Mouse (Mus musculus): ENCODE measurements around the gene Tcea2. TPM values are rescaled to one million over a fixed set of nuclear protein-coding genes. Genes with fewer than 3 reads are reported as not detected.

Gene Tcea2
- total RNA-seq, 2 experiments from 2014 or later = 8.6 to 10.7 TPM

- intact Hi-C loops (cut with DNase I) = loop anchor here (10.0 kb wide), 1 partner anchor 277 kb away; no protein-coding TSS in a partner anchor
- no peak for DNase-seq
Measured at GRCm38 (mm10) chr2:181671984-181672383, 8.1 kb upstream of the Tcea2 start.

- no peak for DNase-seq
- intact Hi-C loops (cut with DNase I) = loop anchor here (10.0 kb wide), 1 partner anchor 279 kb away; no protein-coding TSS in a partner anchor
Measured at GRCm38 (mm10) chr2:181673501-181673900, 6.6 kb upstream of the Tcea2 start.

- intact Hi-C loops (cut with DNase I) = loop anchor here (10.0 kb wide), 1 partner anchor 280 kb away; no protein-coding TSS in a partner anchor
- no peak for DNase-seq
Measured at GRCm38 (mm10) chr2:181674934-181675333, 5.2 kb upstream of the Tcea2 start.

- intact Hi-C loops (cut with DNase I) = loop anchor here (10.0 kb wide), 1 partner anchor 281 kb away; no protein-coding TSS in a partner anchor
Measured at GRCm38 (mm10) chr2:181675454-181675853, 4.7 kb upstream of the Tcea2 start.

GRCm38 (mm10) chr2:181676424-181676823 lies 3.7 kb upstream of the Tcea2 start:
- no peak for DNase-seq
- intact Hi-C loops (cut with DNase I) = loop anchor here (10.0 kb wide), 1 partner anchor 282 kb away; no protein-coding TSS in a partner anchor

More at GRCm38 (mm10) chr2:181675454-181675853, 4.7 kb upstream of the Tcea2 start:
- peak; percentile 79 to 80 for DNase-seq

GRCm38 (mm10) chr2:181677096-181677754 lies 2.9 kb upstream of the Tcea2 start:
- peak; percentile 62 to 65 for DNase-seq
- intact Hi-C loops (cut with DNase I) = loop anchor here (10.0 kb wide), 1 partner anchor 282 kb away; no protein-coding TSS in a partner anchor

GRCm38 (mm10) chr2:181677755-181678098 lies 2.4 kb upstream of the Tcea2 start:
- no peak for DNase-seq
- intact Hi-C loops (cut with DNase I) = loop anchor here (1.0 to 10.0 kb wide), 4 partner anchors 18 to 283 kb away; no protein-coding TSS in a partner anchor

GRCm38 (mm10) chr2:181678780-181679179 lies 1.3 kb upstream of the Tcea2 start:
- DNase-seq = peak; percentile 85 to 88
- intact Hi-C loops (cut with DNase I) = loop anchor here (1.0 to 10.0 kb wide), 4 partner anchors 19 to 284 kb away; no protein-coding TSS in a partner anchor

GRCm38 (mm10) chr2:181680716-181681117 lies 607 bp downstream of the Tcea2 start:
- DNase-seq = no peak
- intact Hi-C loops (cut with DNase I) = no loop called here

GRCm38 (mm10) chr2:181681978-181682377 lies 1.9 kb downstream of the Tcea2 start:
- intact Hi-C loops (cut with DNase I) = no loop called here

GRCm38 (mm10) chr2:181683381-181683780 lies 3.3 kb downstream of the Tcea2 start:
- intact Hi-C loops (cut with DNase I) = no loop called here
- no peak for DNase-seq

More at GRCm38 (mm10) chr2:181681978-181682377, 1.9 kb downstream of the Tcea2 start:
- no peak for DNase-seq

- no peak for DNase-seq
- intact Hi-C loops (cut with DNase I) = no loop called here
Measured at GRCm38 (mm10) chr2:181684713-181685112, 4.6 kb downstream of the Tcea2 start.

GRCm38 (mm10) chr2:181685686-181686085 lies 5.6 kb downstream of the Tcea2 start:
- DNase-seq = no peak
- intact Hi-C loops (cut with DNase I) = no loop called here

- no peak for DNase-seq
- intact Hi-C loops (cut with DNase I) = no loop called here
Measured at GRCm38 (mm10) chr2:181687586-181687985, 7.5 kb downstream of the Tcea2 start.

GRCm38 (mm10) chr2:181689466-181690160 lies 9.5 kb downstream of the Tcea2 start:
- intact Hi-C loops (cut with DNase I) = no loop called here
- DNase-seq = no peak

GRCm38 (mm10) chr2:181691083-181691482 lies 11.0 kb downstream of the Tcea2 start:
- no peak for DNase-seq
- intact Hi-C loops (cut with DNase I) = no loop called here

GRCm38 (mm10) chr2:181691571-181691970 lies 11.5 kb downstream of the Tcea2 start:
- intact Hi-C loops (cut with DNase I) = no loop called here
- no peak for DNase-seq

GRCm38 (mm10) chr2:181692304-181692703 lies 12.2 kb downstream of the Tcea2 start:
- intact Hi-C loops (cut with DNase I) = no loop called here
- DNase-seq = no peak

- DNase-seq = peak; percentile 84 to 88
- intact Hi-C loops (cut with DNase I) = no loop called here
Measured at GRCm38 (mm10) chr2:181693339-181694280, 13.5 kb downstream of the Tcea2 start, which contains the start of gene Rgs19. Gene Rgs19, minus strand, starts transcription at chr2:181693977.

GRCm38 (mm10) chr2:181694581-181694980 lies 14.5 kb downstream of the Tcea2 start:
- intact Hi-C loops (cut with DNase I) = no loop called here
- DNase-seq = no peak

Data from heart, postnatal 10 days (tissue).